Mouse (Mus musculus) T-helper 17 cell (primary cell): Measurements from ENCODE around the gene Krt71.

Experiments
- in situ Hi-C, 2 experiments: fragments of 300-600 bp; cut with MboI, MseI; formaldehyde crosslinking; loops; 1 replicate in 1 of 2; 2 replicates in 1 of 2; pipeline ENCODE4 v1.15.1; 2025; ENCODE audit warnings: high pct_unique_total_duplicates in 2 of 2

The Krt71 gene

DNA sequence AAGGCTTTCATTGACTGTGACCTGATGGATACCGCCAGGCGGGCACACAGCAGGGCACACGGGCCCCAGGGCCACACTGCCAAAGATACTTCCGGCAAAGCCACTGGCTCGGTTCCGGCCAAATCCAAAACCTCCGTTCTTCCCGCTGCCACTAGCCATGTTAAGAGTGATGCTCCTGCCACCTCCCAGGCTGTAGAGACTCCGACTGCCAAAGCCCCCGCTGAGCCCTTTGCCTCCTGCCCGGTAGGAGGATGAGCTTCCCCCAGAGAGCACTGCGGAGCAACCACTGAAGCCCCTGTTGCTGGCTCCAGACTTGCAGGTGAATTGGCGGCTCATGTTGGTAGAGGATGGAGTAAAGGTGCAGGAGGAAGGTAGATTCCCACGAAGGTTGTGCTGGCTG lies at the start of gene Krt71:
Krt71 (minus strand) TSS at position 399 of the 400 bp plus-strand sequence.
- in situ Hi-C loops, result loop anchor here in 1 of 2 experiments (25.0 kb wide), 1 partner anchor 1120 kb away; no protein-coding TSS in a partner anchor

DNA sequence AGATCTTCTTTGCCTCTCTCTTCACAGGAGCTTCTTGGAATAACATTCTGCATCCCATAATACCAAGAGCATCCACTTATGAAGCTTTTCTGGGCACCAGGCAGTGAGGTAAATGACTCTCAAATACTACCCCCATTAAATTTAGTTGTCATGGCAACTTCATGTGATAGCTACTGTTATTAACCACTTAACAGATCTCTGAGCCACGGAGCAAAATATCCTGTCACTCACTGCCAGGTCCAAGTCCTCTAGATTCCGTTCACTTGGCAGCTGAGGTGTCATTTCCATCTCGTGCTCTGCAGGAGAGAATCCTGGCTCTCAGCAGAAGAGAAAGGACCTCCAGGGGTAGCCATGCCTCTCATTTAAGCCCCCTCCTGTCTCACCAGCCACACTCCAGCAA lies 48.0 kb upstream of the Krt71 start:
- in situ Hi-C loops, result no loop called here

DNA sequence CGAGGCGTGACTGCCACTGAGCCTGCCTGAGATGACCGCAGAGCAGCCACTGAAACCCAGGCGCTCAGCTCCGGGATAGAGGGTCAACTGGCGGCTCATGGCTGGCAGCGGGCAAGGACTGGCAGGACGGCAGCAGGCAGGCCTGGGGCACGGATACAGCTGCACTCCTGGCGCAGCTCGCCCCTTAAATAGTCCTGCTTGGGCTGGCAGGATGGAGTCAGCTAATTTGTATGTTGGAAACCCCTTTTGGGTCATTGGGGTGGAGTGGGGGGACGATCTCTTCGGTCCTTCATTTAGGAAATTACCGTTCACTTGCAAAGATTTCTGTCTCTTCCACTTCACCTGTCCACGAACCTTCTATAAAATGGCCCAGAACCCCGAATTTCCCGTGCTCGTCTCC lies 43.5 kb upstream of the Krt71 start, which contains the start of gene Krt72:
Krt72 (minus strand) TSS at position 101 of the 400 bp plus-strand sequence.
- in situ Hi-C loops, result no loop called here

DNA sequence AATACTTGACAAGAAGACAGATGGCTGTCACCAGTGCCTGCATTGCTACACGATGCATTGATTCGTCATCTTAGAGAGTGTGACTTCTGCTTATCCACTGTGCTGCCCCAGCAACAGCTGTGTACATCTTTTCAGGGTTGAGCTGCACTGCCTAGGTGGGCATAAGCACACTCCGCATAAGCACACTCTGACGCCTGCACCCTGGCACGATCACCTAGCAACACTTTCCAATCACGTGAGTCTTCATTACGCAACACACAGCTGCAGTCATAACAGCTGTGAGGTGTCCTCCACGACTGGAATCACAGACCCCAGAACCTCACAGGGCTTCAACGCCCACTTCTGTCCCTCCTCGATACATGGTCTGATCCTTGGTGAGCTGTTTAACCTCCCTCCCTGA lies 30.5 kb upstream of the Krt71 start:
- in situ Hi-C loops, result loop anchor here (5.0 to 25.0 kb wide), 3 partner anchors 189 to 291 kb away; partner anchors contain the start of gene Krt78 (in 1 of the 2)

DNA sequence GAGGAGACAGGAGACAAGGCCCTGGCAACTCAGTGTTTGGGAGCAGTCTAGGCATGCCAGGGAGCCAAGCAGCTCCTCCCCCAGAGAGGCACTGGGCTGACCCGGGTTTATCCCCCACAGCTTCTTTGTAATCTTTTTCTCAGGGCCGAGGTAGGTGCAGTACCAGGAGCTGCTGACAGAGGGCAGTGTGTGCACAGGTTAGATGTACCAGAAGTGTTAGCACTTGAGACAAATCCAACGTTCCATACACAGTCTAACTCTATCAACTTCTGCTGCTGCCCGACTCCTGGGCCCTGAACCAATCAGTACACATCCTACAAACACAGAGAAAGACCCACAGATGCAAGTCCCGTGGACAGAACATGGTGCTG lies 29.8 kb upstream of the Krt71 start:
- in situ Hi-C loops, result loop anchor here (5.0 to 25.0 kb wide), 3 partner anchors 190 to 292 kb away; partner anchors contain the start of gene Krt78 (in 1 of the 2)

DNA sequence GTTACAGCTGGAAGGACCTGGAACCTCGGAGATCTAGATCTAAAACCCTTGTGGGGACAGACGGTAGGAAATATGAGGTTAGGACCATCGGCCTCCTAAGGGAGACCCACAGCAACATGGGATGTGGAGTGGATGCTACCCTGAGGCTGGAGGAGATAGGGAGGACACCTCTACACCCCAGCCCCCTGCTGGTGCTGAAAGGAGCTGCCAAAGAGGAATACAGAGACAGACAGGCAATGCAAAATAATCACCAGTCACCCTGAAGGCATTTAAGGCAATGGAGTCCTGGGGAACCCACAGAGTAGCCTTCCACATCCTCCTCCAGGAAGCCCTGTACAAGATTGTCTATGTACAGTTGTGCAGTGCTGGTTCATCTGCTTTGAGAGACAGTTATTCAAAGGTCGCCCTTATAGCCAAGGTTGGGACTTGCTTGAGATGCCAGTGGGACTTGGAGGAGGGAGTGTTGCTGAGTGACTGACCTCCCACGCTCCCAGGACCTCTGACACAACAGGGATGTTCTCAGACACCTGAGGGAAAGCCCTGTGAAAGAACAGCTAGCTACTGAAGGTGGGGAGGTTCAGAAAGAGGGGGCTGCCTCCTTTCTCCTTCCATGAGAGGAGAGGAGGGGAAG lies 29.3 kb upstream of the Krt71 start:
- in situ Hi-C loops, result loop anchor here (5.0 to 25.0 kb wide), 3 partner anchors 190 to 293 kb away; partner anchors contain the start of gene Krt78 (in 1 of the 2)

DNA sequence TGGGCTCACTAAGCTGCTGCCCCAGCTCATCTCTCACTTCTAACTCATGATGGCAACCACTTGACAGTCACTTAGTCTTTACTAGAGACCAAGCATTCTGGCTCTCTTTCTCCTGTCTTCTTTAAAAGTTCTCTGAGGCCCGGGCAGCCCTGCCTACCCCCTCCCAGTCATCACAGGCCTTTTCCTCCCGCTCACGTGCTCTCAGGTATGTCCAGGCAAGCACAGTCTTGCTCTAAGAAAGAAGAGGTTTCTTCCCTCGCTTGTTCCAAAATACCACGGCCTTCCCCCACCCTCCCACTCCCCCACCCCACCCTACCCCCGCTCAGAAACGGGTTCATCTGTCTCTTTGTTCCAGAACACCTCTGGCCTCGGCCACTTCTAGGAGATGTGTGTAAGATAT lies 27.3 kb upstream of the Krt71 start:
- in situ Hi-C loops, result loop anchor here (5.0 to 25.0 kb wide), 3 partner anchors 192 to 295 kb away; partner anchors contain the start of gene Krt78 (in 1 of the 2)

DNA sequence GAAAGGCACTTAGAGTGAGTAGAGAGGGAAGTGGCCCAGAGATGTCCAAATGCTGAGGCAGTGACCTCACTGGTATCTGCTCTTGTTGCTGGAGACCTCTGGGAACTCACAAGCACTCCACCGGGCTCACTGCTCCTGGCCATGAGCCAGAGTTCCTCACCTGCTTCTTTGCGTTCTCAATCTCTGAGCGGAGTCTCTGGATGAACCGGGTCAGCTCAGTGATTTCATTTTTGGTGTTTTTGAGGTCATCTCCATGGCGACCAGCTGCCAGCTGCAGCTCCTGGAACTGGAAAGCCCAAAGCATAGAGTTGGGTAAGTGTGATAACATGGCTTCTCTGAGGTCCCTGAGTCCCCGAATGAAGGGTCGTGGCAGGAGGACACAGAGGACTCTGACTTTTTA lies 5.1 kb downstream of the Krt71 start:
- in situ Hi-C loops, result loop anchor here in 1 of 2 experiments (25.0 kb wide), 1 partner anchor 1125 kb away; no protein-coding TSS in a partner anchor

DNA sequence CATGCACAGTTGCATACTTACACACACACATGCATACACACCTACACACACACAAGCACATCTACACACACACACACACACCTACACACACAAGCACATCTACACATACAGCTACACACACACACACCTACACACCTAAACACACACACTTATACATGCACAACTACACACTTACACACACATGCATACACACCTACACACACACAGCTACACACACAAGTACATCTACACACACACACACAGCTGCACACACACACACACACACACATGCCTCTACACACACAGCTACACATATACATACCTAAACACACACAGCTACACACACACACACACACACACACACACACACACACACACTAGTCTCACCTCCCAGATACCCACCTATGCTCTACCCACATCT lies 12.3 kb downstream of the Krt71 start:
- in situ Hi-C loops, result loop anchor here in 1 of 2 experiments (25.0 kb wide), 1 partner anchor 1132 kb away; no protein-coding TSS in a partner anchor

DNA sequence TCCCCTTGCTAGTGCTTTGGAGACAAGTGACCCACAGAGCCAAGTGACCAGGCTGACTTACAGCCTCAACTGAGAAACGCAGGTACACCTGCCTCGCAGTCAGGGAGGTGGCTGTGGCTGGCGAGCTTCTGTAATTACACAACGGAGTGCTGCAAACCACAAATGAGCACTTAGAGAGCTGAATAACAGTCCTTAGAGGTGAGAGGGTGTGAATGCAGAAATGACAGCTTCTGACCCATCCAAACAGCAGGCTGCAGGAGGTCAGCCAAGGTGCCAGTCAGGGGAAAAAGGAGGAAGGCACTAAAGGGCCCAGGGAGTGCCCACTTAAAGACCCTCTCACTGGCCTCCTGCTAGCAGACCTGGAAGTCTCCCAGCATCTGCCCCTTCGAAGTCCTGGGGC lies 18.2 kb downstream of the Krt71 start:
- in situ Hi-C loops, result loop anchor here in 1 of 2 experiments (25.0 kb wide), 1 partner anchor 1138 kb away; no protein-coding TSS in a partner anchor

DNA sequence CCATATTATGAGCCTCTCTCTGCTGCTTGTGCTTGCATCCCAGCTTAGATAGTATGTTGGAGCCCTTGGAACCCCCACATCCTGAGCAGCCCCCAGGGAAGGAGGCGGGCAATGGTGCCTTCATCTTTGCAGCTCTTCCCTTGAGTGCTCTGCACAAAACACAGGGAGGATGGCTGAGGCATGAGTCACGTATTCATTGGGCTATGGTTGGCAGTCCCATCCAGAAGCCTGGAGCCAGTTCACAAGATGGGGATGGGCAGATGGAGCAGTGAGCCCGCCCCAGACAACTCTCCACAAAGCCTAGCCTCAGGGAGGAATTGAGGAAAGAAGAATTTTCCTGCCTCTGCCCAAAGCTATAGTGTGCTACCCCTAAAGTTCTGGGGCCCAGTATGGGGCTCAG lies 27.1 kb downstream of the Krt71 start:
- in situ Hi-C loops, result no loop called here

DNA sequence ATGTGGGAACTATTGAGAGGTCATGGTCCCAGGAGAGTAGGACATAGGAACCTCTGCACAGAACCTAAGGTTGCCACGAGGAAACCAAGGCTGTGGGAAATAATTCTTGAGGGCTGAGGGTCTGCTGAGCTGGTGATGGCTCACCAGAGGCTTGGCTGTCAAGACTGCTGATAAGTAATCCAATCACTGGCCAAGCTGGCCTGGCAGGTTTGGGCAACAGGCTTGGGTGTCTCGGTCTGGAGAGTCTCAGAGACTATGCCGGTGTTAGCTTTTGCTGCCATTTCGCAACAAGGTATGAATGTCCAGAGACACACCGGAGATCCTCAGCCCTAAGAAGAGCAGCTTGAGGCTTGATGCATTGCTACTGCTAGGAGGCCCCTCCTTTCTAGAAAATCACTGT lies 28.6 kb downstream of the Krt71 start:
- in situ Hi-C loops, result no loop called here

DNA sequence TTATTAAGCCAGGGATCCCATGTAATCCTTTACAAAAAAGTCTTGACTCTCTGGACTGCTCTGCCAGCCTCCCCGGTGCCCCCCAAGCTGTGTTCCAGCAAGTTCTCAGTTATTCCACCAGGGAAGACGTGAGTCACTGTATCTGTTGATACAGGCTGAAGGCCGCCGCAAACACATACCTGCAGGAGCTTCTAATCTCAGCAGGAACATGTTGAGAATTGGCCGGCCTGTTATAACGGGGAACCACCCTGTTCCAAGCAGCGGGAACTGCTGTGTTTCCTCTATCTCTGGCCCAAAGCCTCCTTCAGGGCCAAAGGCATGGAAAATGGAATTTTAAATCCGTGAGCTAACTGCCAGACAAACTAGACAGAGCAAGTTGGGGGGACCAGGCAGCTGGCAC lies 29.2 kb downstream of the Krt71 start:
- in situ Hi-C loops, result no loop called here

DNA sequence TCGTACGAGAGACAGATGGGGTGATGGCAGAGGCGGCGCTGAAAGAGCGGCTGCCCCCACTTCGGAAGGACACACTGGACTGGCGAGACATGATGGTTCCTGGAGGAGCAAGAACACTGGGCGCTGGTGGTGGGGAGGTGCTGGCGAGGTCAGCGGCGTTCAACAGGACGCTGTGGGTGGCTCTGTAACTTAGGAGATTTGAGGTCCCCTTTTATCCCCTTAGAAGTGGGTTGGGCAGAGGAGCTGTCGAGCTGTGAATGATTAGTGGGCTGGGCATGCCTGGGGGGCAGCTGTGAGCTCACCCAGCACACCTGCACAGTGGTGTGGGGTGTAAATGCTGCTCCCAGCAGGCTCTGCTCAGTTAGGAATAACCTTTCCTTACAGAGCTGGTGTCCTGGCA lies 30.2 kb downstream of the Krt71 start, which contains the start of gene Krt5:
Krt5 (minus strand) TSS at position 179 of the 400 bp plus-strand sequence.
- in situ Hi-C loops, result no loop called here

DNA sequence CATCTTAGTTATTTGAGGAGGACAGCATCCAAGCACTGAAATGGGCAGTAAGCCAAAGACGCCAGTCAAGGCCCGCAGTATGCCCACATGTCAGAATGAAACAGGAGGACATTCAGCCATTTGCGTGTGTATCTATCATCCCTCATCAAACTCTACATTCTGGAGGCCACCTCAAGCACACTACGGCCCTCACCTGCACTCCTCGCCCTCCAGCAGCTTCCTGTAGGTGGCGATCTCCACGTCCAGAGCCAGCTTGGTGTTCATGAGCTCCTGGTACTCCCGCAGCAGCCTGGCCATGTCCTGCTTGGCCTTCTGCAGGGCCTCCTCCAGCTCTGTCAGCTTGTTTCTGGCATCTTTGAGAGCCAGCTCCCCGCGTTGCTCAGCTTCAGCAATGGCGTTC lies 34.2 kb downstream of the Krt71 start:
- in situ Hi-C loops, result loop anchor here in 1 of 2 experiments (10.0 kb wide), 1 partner anchor 184 kb away; no protein-coding TSS in a partner anchor

DNA sequence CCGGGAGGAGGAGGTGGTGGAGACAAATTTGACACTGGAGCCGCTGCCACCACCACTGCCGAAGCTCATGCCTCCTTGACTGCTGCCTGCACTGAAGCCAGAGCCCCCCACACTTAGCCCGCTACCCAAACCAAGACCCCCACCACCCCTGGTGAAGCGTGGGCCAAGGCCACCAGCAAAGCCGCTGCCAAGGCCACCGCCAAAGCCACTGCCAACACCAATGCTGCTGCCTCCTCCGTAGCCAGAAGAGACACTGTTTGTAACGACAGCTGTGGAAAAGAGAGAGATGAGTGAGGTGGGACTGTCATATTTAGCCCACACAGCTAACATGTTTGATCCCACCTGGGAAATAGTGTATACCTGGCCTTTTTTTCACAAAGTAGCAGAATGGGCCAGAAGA lies 35.5 kb downstream of the Krt71 start:
- in situ Hi-C loops, result loop anchor here in 1 of 2 experiments (10.0 kb wide), 1 partner anchor 183 kb away; no protein-coding TSS in a partner anchor

DNA sequence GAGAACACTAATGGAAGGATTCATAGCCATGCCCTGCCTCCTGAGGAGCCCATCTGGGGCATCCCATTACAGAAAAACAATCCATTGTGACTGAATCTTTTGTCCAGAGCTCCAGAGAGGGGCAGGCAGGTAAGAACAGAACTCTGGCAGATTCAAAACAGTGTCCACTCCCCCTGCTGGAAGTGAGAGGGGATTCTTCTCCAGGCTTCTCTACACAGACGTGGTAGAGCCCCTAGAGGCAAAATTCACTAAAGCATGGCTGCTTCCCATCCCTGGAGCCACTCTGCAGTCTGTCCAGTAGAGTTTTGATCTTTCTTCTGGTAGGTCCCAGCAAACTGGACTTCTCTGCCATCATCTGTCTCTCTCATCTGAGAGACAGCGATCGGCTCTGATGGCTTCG lies 38.8 kb downstream of the Krt71 start:
- in situ Hi-C loops, result loop anchor here in 1 of 2 experiments (10.0 kb wide), 1 partner anchor 179 kb away; no protein-coding TSS in a partner anchor

DNA sequence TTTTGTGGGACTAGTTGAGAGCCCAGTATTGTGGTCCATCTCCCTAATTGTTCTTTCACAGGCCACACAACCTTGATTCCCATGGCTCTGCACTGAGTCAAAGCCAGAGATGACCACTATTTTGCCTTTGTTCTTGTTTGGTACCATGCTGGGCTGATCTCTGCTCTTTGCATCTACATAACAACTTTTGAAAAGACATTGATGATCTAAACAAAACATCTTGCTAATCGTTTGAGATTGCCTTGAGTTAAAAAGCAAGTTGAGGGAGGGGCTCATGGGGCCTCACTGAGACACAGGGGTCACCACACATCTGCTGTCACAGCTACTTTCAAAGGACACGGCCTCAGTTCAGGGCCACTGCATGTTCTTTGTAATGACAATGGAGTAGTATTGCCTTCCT lies 40.5 kb downstream of the Krt71 start:
- in situ Hi-C loops, result loop anchor here in 1 of 2 experiments (10.0 kb wide), 1 partner anchor 178 kb away; no protein-coding TSS in a partner anchor

DNA sequence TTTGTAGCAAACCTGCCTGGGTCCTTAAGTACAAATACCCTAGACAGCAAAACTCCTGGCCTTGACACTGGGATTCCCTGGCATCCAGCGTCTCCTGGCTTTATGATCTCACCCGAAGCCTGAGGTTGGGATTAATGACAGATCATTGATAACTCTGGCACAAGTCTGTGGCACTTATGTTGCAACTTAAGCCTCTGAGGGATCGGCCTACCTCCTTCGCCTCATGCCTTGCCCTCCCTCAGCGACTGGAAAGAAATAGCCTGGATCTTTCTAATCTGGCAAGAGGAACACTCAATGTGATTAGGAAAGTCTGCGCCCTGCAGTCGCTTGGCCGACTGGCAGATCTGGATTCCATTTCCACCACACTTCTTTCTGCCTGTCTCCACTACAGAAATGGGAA lies 43.0 kb downstream of the Krt71 start:
- in situ Hi-C loops, result loop anchor here in 1 of 2 experiments (10.0 kb wide), 1 partner anchor 175 kb away; no protein-coding TSS in a partner anchor

DNA sequence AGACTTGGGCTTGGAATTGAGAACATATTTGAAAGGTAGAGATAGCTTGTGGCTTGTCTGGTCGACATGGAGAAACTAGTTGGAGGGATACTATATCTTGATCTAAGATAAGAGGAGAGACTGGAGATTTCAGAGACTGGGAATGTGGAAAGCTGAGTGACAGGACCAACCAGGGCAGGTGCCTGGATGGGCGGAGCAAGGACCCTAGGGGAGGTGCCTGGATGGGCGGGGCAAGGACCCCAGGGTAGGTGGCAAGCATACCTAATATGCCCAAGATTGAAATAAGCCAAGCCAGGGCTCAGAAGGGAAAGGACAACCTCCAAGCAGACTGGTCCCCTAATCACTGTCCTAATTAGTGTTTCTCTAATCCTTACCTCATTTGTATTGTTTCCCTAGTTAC lies 43.7 kb downstream of the Krt71 start:
- in situ Hi-C loops, result no loop called here

DNA sequence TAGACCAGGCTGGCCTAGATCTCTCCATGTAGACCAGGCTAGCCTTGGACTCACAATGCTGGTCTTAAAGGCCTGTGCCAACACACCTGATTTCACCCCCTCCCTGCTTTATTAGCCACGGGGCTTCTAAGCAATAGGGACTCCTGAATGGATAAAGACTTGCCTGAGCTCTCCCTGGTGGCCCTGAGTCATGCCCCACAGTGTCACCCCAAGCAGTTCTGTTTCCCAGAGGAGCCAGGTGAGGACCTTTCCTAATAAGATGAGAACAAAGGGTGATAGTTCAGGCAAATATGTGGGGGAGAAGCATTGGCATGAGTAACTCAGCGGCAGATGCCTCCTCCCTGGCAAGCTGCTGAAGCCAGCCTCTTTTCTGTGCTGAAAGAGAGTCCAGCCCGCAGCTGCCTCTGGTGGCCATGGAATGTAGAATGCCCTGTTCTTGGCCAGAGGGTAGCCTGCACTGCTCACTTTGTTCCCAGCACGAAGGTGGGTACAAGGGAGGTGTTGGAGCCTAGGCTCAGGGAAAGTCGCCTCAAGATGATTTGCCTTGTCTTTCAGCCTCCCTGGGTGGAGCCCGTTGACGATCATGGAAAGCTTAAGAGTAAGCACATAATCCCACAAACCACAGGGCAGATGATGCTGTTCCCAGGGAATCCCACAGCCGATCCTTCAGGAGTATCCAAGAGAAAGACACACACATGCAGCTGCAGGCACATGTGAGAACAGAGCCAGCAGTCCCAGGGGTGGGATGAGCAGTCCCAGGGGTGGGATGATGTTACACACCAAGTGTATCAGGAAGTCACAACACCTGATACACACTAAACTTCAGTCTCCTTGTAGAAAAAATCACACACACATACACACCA lies 45.4 kb downstream of the Krt71 start:
- in situ Hi-C loops, result no loop called here

DNA sequence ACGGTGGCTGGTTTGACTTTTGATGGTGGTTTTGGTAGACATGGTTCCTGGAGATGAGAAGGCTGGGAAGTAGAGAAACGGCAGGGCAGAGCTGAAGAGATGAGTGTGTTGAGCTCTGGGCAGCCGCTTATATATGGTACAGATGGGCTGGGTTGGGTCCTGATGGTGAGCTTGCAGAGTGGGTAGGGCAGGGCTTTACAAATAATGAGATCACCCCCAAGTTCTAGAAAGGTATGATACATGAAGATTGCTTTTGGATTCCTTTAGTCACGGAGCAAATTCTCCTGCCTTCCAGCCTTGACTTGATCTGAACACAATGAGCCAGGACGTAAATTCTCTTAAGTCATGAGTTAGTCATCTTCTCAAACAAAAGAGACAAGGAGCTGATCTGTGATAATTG lies 48.7 kb downstream of the Krt71 start, which contains the start of gene Krt6a:
Krt6a (minus strand) TSS at position 101 of the 400 bp plus-strand sequence.
- in situ Hi-C loops, result no loop called here
